Mouse (Mus musculus): ENCODE results near the gene Trak1.
"Not testable (repeated sequence)": the region's sequence is repeated elsewhere in the genome, so short reads cannot be mapped to it uniquely, and the experiment has no call there.

The Trak1 gene

GRCm38 (mm10) chr9:121430379-121430778 lies 133.1 kb downstream of the Trak1 start:
- DNase-seq (ENCODE audit: low spot score): no peak

- no peak for DNase-seq (ENCODE audit: low spot score)
Observed at GRCm38 (mm10) chr9:121433745-121434528, 136.6 kb downstream of the Trak1 start.

- no peak for DNase-seq (ENCODE audit: low spot score)
Observed at GRCm38 (mm10) chr9:121435332-121435956, 138.1 kb downstream of the Trak1 start.

- no peak for DNase-seq (ENCODE audit: low spot score)
Observed at GRCm38 (mm10) chr9:121436501-121436900, 139.2 kb downstream of the Trak1 start.

- DNase-seq (ENCODE audit: low spot score): no peak
Observed at GRCm38 (mm10) chr9:121442145-121442544, 144.8 kb downstream of the Trak1 start.

GRCm38 (mm10) chr9:121443696-121444366 lies 146.5 kb downstream of the Trak1 start:
- DNase-seq (ENCODE audit: low spot score): no peak

GRCm38 (mm10) chr9:121444367-121444707 lies 147.0 kb downstream of the Trak1 start:
- DNase-seq (ENCODE audit: low spot score): no peak

GRCm38 (mm10) chr9:121445364-121445763 lies 148.1 kb downstream of the Trak1 start:
- no peak for DNase-seq (ENCODE audit: low spot score)

- no peak for DNase-seq (ENCODE audit: low spot score)
Observed at GRCm38 (mm10) chr9:121446431-121446831, 149.1 kb downstream of the Trak1 start.

GRCm38 (mm10) chr9:121452342-121452942 lies 155.1 kb downstream of the Trak1 start:
- not testable (repeated sequence) for DNase-seq (ENCODE audit: low spot score)

GRCm38 (mm10) chr9:121454891-121455290 lies 157.6 kb downstream of the Trak1 start:
- no peak for DNase-seq (ENCODE audit: low spot score)

GRCm38 (mm10) chr9:121456739-121457515 lies 159.6 kb downstream of the Trak1 start:
- DNase-seq (ENCODE audit: low spot score): no peak

GRCm38 (mm10) chr9:121458466-121458865 lies 161.2 kb downstream of the Trak1 start:
- no peak for DNase-seq (ENCODE audit: low spot score)

GRCm38 (mm10) chr9:121459950-121460349 lies 162.6 kb downstream of the Trak1 start:
- DNase-seq (ENCODE audit: low spot score): no peak

- no peak for DNase-seq (ENCODE audit: low spot score)
Observed at GRCm38 (mm10) chr9:121460527-121460926, 163.2 kb downstream of the Trak1 start.

GRCm38 (mm10) chr9:121467460-121467859 lies 170.2 kb downstream of the Trak1 start:
- DNase-seq (ENCODE audit: low spot score): no peak

- no peak for DNase-seq (ENCODE audit: low spot score)
Observed at GRCm38 (mm10) chr9:121469711-121470110, 172.4 kb downstream of the Trak1 start.

- no peak for DNase-seq (ENCODE audit: low spot score)
Observed at GRCm38 (mm10) chr9:121474771-121475170, 177.5 kb downstream of the Trak1 start.

GRCm38 (mm10) chr9:121475488-121476452 lies 178.5 kb downstream of the Trak1 start:
- no peak for DNase-seq (ENCODE audit: low spot score)

GRCm38 (mm10) chr9:121477305-121477911 lies 180.1 kb downstream of the Trak1 start:
- no peak for DNase-seq (ENCODE audit: low spot score)

Measured in ovary, adult 18-20 months (tissue).